Mouse (Mus musculus) gastrocnemius, postnatal 10 days (tissue): ENCODE data around the gene Nek5. TPM values are rescaled to one million over a fixed set of nuclear protein-coding genes. Genes with fewer than 3 reads are reported as not detected.

ENCODE experiments used
- DNase-seq: peaks from one replicate; pipeline ENCODE4 v3.0.0; 2021; ENCODE audit warnings: mixed read lengths
- total RNA-seq, 2 experiments: library from RNA; stranded (reverse); gene quantifications; 2 replicates each; pipeline ENCODE4 v1.2.3; 2021

Nek5 gene
- total RNA-seq, 2 experiments from 2014 or later, result not detected

DNA sequence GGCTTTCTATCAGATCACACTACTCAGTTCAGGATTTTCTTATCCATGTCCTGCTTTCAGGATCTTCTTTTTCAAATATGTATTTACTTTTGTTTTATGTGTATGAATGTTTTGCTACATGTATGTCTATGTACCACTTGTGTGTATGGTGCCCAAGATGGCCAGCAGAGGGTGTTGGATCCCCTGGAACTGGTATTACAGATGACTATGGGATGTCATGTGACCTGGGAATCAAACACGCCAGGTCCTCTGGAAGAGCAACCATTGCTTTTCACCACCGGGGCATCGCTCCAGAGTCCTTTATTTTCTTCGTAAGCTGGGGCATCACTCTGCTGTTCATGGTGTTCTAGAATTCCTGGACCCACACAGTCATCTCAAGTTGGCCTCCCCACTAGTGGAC lies 35.6 kb downstream of the Nek5 start:
- DNase-seq, result no peak

- no peak for DNase-seq
Observed at GRCm38 (mm10) chr8:22079313-22080007, 45.4 kb downstream of the Nek5 start.

DNA sequence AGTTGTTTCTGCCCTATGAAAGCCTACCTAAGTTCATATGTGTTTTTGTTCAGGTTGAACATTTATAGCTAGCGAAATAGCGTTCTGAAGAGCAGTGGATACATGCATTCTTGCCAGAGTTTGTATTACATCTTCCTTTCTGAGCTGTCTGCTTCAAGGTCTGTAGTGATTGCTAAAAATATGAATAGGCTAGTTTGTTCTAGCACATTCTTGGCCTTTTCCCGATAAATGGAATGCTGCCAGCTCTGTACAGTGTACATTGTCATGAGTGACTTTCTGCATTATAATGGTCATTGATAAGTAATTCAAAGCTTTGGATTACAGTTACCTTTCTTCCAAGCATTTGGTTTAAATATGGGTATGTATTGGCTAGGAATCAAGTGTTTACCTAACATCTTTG lies 63.7 kb downstream of the Nek5 start:
- no peak for DNase-seq

DNA sequence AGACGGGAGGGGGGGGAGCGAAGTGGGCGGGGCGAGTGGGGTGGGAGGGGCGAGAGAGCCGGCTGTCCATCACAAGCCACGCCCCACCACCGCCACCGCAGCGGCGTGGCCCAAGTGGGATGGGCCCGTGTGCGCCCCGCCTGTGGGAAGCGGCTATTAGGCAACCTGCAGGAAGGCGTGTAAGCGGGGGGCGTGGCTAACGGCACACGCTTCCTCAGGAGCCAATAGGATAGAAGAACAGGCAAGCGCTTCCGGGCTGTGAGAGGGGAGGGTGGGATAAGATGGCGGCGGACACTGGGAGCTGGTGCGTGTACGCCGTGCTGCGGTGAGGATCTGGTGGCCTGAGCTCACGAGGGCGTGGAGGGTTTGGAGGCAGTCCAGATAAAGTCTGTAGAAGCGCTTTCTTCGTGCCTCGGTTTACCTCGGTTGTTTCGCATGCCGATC lies 64.4 kb downstream of the Nek5 start, which contains the start of gene Alg11:
Gene Alg11, plus strand, starts transcription at position 276 of the 444 bp plus-strand sequence.
- peak; percentile 93 for DNase-seq

- DNase-seq, result no peak
Observed at GRCm38 (mm10) chr8:22059821-22060445, 64.9 kb downstream of the Nek5 start, which contains the start of gene Atp7b. Gene Atp7b (minus strand): TSS chr8:22060305.

DNA sequence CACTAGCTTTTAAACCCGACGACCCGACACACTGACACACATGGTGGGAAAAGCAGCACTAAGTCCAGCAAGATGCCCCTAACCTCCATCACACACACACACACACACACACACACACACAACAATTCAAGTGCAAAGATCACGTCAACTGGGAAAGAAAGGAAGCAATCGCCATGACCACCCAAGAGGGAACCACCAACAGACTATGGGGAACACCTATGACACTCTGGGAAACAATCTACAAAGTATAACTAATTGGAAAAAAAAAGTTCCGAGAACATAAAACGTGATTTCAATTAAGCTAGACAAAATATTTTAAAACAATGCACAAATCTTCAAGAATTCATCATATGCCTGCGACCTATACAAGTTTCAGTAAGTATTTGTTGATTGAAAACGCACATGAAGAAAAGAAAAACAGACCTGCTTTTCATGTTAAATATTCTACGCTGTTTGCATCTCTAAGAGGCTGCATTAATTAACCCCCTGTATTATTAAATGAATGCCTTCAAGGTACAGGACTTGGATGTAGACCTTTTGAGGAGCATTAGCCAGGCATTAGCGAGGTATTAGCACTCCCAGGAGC lies 65.6 kb downstream of the Nek5 start:
- no peak for DNase-seq

DNA sequence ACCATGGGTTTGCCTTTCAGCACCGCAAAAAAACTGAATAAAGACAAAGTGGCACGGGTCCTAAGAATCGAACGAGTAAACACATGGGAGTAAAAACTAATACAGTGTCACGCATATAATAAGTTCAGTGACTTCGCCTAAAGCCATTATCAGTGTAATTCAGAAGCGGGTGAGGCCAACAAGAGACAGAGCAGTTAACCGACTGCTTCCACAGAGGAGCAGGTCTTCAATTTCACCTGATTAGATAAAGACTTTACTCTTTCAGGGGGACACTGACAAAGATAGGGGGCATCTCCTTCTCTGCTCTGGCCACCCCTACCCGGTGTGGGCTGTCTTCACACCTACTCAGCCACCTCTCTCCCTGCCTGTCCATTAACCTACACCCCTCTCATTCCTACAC lies 66.5 kb downstream of the Nek5 start:
- no peak for DNase-seq

DNA sequence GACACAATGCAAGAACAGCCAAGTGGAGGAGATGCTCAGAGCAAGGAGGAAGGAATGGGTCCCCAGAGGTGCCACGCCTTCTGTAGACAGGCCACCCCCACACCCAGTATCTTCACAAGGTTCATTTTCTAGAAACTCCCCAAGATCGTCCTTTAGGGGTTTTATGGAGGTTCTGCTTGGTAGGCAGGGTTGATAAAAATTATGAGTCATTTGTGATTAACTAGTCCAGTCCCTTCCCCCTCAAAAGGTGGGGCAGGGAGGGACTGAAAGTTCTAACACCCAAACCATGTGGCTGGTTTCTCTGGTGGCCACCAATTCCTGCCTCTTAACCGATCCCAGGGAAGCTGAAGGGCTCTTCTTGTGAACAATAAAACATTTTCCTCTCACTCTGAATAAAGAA lies 68.0 kb downstream of the Nek5 start:
- DNase-seq, result no peak

GRCm38 (mm10) chr8:22055492-22055877 lies 69.4 kb downstream of the Nek5 start:
- no peak for DNase-seq

DNA sequence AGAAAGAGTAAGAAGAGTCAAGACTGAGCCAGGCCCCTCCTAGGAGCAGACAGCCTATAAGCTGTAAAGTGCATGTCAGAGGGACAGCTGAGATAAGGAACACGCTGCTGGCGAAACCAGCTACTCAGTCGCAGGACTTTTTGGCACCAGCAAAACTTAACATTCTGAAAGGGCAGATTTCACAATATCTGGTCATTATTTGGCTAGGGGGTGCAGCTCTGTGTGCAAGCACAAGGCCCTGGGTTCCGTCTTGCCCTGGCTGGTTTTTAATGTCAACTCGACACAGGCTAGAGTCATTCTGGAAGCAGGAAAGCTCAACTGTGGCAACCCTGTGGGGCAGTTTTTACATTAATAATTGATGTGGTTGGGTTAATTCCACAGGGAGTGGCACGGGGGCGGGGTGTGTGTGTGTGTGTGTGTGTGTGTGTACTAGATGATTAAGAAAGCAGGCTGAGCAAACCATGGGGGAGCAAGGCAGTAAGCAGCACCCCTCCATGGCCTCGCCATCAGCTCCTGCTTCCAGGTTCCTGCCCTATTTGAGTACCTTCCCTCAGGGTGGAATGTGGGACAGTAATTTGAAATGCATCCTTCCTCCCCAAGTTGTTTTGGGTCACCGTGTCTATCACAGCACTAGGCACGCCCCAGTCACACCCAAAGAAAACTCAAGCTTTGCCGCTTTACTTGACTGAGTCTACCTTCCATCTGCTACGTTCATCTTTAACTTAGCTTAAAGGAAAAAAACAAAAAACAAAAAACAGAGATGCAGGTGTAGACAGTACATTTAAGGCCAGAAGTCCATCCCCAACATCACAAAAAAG lies 70.0 kb downstream of the Nek5 start:
- no peak for DNase-seq

- peak; percentile 49 for DNase-seq
Observed at GRCm38 (mm10) chr8:22047699-22048464, 77.0 kb downstream of the Nek5 start.

- no peak for DNase-seq
Observed at GRCm38 (mm10) chr8:22043706-22044105, 81.1 kb downstream of the Nek5 start.

- DNase-seq, result no peak
Observed at GRCm38 (mm10) chr8:22042515-22042914, 82.3 kb downstream of the Nek5 start.

DNA sequence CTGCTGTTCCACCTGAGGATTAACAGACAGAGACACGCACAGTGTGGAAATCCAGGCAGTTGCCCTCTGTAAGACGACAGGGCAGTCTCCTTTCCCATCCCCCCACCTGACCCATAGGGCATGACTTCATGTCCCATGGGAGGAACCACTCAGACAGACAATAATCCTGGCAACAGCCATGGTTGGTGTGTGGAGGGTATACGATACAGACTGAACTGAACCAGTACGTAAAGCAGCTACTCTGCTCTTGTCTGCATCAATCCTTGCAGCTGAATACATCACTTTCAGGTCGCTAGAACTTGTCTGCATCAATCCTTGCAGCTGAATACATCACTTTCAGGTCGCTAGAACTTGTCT lies 84.7 kb downstream of the Nek5 start:
- no peak for DNase-seq

DNA sequence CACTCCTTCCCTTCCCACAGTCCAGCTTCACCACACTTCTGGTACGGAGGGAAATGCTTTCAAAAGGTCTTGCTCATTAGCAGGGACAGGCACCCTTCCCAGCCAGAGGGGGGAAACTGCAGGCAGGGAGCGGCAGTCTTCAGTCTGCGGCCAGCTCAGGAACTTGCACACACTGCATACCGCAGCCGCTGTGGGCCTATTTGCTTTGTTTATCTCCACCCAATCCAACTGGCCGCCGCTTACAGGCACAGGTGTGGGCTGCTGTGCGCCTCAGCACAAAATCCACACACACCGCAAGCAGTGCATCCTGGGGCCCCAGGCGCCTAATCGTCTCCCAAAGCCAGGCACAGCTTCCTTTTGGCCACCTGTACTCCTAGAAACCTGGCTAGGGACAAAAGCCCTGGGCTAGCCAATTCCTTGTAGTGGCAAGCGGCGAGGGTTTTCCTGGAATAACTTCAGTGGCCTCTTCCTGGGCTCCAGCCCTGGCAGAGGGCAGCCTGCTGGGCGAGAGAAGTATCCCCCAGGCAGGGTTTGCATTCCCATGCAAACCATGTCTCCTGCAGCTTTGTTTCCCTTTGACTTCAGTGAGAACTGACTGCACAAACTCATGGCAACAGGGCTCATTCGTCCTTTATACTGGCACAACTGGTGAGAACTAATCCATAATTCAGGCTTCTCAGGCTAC lies 85.2 kb downstream of the Nek5 start:
- no peak for DNase-seq

DNA sequence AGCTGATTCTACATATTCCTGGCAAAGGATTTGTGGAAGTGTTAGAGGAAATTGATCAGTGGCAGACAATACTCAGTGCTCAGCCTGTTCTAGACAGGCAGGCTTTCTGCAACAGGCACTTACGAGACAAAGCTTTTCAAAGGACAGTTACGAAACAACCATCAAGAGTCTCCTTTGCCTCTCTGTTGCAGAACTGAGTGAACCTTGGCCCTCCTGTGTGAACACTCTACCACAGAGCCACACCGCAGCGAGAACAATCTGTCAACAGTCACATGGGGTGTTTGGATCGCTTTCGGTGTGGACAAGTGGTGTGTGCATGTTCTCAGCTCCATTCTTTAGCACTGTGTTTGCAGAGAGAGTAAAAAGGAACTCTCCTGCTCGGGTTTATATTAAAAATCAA lies 87.8 kb downstream of the Nek5 start:
- DNase-seq, result no peak

- no peak for DNase-seq
Observed at GRCm38 (mm10) chr8:22036137-22036536, 88.7 kb downstream of the Nek5 start.

DNA sequence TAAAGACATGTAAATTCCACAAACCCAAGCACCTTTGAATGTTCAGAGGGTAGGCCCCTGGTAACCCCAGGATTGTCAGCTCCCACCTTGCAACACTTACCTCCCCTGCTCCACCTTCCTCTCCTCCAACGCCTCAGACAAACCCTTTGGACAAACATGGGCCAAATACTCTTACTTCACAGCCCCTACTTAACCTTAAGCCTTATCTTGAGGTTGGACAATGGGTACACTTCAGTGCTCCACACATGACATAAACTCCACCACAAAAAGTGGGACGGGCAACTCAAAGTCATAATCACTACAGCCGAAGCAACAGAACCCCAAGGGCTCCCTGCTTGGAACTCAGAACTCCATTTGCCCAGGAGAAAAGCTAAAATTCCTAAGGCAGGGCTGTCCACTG lies 93.9 kb downstream of the Nek5 start:
- DNase-seq, result no peak

DNA sequence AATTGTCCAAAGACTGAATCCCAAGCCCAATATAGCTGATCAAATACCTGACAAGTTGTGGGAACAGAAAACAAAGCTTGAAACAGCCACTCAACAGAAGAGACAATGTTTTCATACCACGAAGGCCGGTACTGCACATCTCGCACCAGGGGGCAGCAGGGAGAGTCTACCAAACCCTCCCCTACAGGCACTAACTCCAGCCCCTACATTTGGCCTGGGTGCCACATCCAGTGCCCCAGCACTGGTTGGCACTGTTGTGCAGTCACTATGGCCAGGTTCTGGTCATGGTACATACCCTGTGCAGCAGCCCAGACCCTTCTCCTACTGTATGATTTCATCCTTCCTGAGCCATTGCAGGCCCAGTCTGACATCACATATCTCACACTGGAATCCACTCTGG lies 95.9 kb downstream of the Nek5 start:
- DNase-seq, result no peak

- DNase-seq, result no peak
Observed at GRCm38 (mm10) chr8:22025241-22025640, 99.6 kb downstream of the Nek5 start.
